Mouse (Mus musculus) heart, postnatal 4 days (tissue): ENCODE data around the gene Olfr1359. TPM values are rescaled to one million over a fixed set of nuclear protein-coding genes. Genes with fewer than 3 reads are reported as not detected.
"Not testable (repeated sequence)": the region's sequence is repeated elsewhere in the genome, so short reads cannot be mapped to it uniquely, and the experiment has no call there.

Experiments
- DNase-seq: peaks from one replicate; pipeline ENCODE4 v3.0.0; 2021
- total RNA-seq, 2 experiments: library from RNA; stranded (reverse); gene quantifications; 2 replicates each; pipeline ENCODE4 v1.2.3; 2021

The Olfr1359 gene
- not detected for total RNA-seq

DNA sequence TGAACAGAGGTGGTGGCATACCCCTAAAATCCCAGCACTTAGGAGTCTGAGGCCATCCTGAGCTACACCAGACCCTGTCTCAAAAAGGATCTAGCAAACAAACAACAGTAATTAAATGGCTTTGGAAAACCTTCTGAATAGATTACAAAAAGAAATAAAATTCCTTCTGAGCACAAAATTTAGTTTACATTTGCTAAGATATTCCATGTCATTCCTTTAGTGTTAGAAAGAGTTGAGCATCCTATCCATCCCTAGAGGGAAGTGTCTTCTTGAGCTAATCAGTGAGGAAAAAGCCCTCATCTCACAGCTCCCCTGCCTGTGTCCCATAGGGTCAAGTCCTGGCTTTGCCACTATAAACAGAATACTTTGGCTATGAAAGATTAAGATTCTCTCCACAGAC is at the start of gene Olfr1359:
Gene Olfr1359, plus strand, starts transcription at position 301 of the 400 bp plus-strand sequence.
- no peak for DNase-seq

DNA sequence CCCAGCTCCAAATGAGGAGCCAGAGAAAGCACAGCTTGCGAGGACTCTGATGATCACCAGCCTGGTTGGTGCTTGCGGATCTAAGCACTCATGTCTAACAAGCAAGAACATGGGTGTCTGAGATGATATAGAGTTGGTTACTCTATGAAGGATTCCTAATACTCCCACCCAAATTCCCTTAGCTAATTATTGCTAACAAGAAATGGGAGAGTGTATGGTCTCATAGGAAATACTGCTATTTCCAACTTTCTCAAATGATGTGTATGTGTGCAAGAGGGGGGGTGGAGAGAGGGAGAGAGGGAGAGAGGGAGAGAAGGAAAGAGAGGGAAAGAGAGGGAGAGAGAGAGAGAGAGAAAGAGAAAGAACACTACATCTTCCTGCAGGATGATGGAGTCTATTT is 34.6 kb upstream of the Olfr1359 start, which contains the start of gene Olfr1361:
Gene Olfr1361, minus strand, starts transcription at position 101 of the 400 bp plus-strand sequence.
- no peak for DNase-seq

DNA sequence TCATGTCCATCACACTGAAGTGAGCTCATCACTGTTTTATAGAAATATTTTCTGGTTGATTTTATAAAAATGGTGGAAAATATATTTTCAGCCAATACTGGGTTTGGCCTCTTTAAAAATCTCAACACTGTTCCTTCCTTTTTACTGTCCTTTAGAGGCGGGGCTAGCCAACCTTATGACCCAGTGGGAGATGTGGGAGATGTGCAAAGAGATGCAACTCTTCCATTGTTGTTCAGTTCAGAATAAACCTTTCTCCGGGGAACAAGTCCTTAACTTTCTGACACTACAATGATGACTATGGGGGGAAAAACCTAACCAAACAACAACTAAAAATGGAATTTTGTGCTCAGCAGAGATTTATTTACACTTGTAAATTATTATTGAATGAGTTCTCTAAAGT is 20.6 kb upstream of the Olfr1359 start, which contains the start of gene Olfr1360:
Gene Olfr1360, minus strand, starts transcription at position 101 of the 400 bp plus-strand sequence.
- DNase-seq, result no peak

DNA sequence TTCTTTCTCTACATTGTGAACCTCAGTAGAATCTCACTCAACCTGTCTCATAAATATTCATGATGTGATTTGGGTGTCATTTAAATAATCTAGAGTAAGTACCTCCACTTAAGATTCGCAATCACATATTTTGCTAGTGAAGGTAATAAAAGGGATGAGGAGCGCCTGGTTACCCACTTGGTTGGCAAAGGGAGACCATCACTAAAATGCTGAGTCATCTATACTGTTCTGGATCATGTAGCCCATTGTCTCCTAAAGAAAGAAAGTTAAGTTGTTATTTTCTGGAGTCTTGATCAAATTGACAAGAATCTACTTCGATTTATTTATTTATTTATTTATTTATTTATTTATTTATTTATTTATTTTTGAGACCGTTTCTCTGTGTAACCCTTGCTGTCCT is 8.8 kb downstream of the Olfr1359 start:
- no peak for DNase-seq

DNA sequence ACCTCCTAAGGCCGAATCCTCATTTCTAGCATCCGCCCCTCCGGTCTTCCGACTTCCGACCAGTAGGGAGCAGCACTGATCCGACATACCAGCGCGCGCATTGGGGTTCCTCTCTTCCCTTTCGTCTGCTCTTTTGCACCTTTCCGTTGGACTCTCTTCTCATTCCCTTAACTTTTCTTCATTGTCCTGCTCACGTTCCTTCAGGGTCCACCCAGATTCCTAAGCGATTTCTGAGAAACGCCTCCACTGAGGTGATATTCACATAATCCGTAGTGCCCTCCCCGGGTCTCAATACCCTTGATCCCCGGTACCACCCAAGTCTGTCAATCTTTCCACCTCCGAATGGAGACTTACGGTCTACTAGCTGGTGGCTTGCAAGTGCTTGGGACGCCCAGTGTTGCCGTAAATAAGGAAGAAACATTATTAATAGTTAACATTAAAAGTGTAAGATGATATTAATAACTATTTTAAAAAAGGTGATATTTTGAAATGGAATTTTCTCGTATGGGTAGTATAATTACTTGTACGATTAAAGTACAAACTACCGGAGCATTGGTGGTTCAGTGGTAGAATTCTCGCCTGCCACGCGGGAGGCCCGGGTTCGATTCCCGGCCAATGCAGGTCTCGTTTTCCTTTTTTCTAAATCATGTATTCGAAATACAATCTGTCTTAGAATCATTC is 12.3 kb downstream of the Olfr1359 start:
- DNase-seq, result peak; percentile 92

DNA sequence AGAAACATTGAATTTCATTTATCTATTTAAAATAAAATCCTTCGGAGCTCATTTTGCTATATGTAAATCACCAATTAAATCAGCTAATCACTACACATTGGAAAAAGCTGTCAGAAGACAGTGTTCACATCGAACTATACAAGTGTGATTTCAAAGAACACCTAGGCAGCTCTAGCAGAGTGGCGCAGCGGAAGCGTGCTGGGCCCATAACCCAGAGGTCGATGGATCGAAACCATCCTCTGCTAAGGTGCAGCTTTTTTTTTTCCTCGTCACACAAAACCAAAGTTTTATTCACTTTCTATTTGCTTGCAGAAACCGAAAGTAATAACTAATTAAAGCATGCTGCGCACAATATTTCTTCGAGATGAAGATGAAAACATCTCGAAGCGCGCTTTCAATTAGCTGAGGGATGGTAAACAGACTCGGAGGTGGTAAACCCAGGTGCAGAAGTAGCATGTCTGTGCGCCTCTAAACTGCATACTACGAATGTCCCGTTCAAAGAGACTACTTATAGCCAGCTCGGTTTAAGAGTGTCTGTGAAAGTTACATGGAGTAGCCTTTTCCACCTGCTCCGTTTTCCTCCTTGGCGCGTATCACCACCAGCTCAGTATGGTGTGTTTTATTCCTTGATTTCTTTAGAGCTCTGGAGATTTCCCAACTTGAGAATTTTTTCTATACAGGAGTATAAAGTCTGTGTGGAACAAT is 13.1 kb downstream of the Olfr1359 start:
- DNase-seq, result peak; percentile 84

DNA sequence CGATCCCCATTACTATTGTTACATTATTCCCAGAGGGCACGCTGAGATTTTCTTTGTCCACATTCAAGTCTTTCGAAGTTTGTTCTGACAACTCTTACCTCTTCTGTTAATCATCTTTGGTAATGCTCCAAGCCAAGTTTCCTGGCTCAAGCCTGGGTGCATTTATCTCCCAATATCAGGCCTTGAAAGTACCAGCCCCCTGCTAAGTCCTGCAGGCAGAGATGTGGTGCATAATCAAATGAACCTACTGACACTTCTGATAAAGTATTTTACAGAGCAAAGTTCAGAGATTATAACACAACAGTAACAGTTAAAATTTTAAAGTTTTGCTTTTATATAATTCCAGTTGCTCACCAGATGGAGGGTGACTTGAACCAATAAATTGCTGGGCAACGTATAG is 13.8 kb downstream of the Olfr1359 start:
- DNase-seq, result no peak

DNA sequence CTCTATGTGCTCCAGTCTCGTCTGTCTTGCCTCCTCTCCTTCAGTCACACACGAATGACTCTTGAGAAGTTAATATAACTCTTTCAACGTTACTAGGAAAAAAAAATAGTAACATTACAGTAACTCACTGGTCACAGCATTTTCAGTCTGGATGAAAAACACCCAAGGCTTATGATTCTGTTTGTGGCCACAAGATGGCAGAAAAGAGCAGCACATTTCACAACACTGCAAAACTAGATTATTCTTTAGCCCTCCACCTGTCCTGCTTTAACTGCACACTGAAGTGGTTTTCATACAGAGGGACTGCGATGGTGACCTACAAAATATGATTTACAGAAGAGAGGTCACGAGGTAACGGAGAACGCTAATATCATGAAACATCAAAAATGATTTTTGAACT is 16.8 kb downstream of the Olfr1359 start:
- peak; percentile 71 for DNase-seq

DNA sequence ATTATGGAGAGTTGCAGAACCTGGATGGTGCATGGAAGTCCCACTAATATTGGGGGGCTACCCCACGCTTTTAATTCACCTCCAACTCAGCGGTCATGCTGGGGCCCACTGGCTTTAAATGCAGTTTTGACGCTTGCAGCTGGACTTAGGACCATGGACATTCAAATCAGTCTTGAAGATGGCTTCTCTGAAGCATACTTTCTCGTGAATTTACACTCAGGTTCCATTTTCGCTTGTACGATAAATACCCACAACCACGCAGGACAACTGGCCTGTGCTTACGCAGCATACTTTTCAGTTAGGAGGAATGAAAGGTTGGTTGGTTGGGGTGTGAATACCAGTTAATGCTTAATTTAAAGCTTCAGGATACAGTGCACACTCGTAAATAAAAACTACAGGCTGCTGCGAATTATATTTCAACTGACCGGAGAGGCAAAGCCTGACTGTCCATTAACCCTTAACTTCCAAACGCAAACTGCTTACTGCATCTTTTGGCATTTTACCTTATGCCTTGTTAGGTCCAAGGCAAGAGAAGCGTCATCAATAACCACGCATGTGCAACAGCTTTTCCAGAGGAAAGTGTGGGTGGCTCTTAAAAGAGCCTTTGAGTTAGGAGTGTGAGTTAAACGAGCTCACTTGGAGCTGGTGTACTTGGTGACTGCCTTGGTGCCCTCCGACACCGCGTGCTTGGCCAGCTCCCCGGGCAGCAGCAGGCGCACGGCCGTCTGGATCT is 17.4 kb downstream of the Olfr1359 start:
- DNase-seq, result no peak

DNA sequence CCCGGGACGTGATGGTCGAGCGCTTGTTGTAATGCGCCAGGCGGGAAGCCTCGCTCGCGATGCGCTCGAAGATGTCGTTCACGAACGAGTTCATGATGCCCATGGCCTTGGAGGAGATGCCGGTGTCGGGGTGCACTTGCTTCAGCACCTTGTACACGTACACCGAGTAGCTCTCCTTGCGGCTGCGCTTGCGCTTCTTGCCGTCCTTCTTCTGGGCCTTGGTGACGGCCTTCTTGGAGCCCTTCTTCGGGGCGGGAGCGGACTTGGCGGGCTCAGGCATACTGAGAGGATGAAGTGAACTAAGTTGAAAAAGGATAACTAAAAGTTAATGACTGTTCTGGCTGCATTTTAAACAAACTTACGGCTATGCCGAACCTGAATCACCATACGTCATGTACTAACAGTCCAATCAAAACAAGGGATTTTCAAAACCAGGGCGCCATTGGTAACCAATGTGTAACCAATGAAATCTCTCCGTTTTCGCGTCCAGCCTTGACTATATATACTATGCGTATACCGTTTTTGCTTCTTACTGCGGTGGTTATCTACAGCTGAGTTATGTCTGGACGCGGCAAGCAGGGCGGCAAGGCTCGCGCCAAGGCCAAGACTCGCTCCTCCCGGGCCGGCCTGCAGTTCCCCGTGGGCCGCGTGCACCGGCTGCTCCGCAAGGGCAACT is 18.1 kb downstream of the Olfr1359 start, which contains the start of the genes Hist1h2bl and Hist1h2ai:
Gene Hist1h2bl, minus strand, starts transcription at position 280 of the 676 bp plus-strand sequence.
Gene Hist1h2ai, plus strand, starts transcription at position 559 of the 676 bp plus-strand sequence.
- DNase-seq, result peak; percentile 74

DNA sequence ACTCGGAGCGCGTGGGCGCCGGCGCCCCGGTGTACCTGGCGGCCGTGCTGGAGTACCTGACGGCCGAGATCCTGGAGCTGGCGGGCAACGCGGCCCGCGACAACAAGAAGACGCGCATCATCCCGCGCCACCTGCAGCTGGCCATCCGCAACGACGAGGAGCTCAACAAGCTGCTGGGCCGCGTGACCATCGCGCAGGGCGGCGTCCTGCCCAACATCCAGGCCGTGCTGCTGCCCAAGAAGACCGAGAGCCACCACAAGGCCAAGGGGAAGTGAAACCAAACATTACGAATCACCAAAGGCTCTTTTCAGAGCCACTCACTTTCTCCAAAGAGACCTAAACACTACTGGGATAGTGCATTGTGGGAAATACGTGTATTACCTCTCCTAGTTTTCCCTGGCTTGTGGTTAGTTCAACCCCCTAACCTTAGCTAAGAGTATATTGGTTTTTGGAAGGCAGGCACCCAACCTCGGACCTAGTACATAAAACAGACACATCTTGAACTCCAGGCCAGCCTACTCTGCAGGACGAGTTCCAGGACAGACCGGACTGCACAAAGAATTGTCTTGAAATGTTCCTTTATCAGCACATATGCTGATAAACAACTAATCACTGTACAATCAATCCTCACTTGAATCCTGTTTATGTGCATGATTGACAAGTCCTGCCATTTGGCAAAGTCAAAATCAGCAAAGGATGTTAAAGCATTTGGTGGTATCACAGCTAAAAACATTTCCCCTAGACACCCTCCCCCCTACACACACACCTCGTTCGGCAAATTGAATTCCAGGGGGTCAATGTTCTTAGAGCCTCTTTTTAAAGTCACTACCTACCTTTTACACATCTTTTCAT is 18.9 kb downstream of the Olfr1359 start:
- peak; percentile 12 for DNase-seq

DNA sequence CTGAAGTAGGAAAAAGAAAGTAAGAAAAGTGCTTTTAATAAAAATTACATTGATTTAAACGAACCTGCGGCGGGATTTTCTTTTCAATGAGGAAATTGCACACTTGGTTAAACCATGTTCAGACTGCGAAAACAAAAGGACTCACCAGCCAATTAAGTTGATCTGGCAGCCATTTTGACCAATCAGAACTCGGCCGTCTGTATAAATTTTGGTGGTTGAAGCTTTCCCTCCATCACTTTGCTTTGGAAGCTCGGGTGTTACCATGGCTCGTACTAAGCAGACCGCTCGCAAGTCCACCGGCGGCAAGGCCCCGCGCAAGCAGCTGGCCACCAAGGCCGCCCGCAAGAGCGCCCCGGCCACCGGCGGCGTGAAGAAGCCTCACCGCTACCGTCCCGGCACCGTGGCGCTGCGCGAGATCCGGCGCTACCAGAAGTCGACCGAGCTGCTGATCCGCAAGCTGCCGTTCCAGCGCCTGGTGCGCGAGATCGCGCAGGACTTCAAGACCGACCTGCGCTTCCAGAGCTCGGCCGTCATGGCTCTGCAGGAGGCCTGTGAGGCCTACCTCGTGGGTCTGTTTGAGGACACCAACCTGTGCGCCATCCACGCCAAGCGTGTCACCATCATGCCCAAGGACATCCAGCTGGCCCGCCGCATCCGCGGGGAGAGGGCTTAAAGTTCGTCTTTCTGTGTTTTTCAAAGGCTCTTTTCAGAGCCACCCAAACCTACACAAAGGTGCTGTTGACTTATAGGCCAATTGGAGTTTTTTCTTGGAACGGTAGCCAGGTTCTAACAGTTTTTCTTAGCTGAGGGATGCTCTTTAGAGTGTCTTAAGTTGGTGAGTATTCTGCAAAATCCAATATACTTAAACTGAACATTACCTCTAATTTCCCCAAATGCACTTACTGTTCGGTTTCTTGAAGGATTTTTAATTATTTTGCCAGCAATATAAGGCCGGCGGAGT is 19.8 kb downstream of the Olfr1359 start, which contains the start of gene Hist1h3h:
Gene Hist1h3h, plus strand, starts transcription at position 263 of the 961 bp plus-strand sequence.
- DNase-seq, result peak; percentile 84

DNA sequence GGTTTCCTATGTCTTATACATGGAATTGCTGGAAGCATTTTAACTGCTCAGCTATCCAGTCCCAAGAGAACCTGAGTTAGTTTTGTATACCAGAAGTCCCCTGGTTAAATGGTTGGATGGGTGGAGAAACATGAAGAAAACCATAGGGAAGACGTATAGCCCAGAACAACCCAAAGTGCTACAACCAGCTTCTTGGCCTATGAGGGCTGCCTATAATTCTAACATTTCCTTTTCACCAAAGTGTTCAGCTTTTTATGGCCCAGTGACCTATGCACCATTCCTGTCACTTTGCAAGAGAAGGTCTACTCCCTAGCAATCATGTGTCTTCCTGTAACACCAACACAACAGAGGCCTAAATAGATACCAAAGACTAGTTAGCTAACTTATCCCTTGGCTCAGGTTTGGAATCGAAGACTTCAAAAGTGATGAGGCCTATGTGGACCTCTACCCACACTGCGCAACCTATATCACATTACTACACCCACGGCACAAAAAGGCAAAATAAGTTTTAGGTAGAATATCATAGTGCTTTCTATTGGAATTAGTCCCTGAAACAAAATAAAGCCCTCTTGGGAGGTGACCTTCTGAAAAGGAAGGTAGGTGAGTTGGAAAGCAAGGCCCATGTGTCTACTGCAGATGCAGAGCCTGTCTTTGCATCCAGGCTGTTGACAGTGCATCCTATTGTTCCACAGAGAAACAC is 20.6 kb downstream of the Olfr1359 start:
- no peak for DNase-seq

DNA sequence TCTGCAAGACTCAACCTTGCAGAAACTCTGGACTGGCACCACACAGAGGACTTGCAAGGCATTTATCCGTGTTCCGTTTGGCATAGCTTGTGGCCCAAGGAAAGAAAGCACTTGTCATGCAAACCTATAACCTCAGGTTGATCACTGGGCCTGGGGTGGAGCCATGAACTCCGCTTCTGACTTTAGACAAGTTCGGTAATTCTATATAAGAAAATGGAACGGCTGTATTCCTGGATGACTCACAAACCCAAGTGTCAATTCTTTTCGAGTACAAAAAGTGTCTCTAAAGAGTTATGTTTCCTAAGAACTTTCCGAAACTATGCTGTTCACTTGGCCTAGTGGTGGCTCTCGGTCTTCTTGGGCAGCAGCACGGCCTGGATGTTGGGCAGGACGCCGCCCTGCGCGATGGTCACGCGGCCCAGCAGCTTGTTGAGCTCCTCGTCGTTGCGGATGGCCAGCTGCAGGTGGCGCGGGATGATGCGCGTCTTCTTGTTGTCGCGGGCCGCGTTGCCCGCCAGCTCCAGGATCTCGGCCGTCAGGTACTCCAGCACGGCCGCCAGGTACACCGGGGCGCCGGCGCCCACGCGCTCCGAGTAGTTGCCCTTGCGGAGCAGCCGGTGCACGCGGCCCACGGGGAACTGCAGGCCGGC is 23.3 kb downstream of the Olfr1359 start:
- DNase-seq, result not testable (repeated sequence)

DNA sequence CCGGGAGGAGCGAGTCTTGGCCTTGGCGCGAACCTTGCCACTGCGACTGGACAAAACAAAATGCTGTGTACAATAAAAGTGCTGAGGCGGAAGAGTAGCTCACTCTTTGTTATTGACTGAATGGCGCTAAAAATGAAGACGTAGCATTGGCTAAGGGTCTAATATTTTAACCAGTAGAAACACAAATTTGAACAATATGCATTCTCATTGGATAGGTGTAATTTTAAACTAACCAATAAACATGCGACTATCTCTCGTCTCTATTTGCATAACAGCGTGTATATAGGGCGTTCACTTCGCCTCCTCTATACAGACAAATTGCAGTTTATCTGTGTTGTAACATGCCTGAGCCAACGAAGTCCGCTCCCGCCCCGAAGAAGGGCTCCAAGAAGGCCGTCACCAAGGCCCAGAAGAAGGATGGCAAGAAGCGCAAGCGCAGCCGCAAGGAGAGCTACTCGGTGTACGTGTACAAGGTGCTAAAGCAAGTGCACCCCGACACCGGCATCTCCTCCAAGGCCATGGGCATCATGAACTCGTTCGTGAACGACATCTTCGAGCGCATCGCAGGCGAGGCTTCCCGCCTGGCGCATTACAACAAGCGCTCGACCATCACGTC is 24.0 kb downstream of the Olfr1359 start, which contains the start of gene Hist1h2bm:
Gene Hist1h2bm, plus strand, starts transcription at position 288 of the 616 bp plus-strand sequence.
- peak; percentile 53 for DNase-seq

DNA sequence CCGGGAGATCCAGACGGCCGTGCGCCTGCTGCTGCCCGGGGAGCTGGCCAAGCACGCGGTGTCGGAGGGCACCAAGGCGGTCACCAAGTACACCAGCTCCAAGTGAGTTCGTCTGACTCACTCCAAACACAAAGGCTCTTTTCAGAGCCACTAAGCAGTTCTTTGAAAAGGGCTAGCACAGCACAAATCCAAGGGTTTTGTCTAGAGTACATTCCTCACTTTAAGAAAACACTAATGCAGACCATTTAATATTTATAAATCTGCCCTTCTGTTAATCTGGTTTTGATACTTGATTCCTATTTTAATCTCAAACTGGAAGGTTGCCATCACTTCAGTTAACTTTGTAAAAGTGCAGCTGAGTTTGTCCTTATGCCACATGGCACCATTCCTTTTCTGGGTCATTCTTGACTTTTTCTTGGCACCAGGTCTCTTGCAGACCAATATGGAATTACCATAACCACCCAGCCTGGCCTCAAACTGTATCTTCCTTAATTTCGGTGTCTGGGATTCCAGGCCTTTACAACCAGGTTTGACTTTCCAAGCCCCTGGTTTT is 24.5 kb downstream of the Olfr1359 start:
- no peak for DNase-seq

DNA sequence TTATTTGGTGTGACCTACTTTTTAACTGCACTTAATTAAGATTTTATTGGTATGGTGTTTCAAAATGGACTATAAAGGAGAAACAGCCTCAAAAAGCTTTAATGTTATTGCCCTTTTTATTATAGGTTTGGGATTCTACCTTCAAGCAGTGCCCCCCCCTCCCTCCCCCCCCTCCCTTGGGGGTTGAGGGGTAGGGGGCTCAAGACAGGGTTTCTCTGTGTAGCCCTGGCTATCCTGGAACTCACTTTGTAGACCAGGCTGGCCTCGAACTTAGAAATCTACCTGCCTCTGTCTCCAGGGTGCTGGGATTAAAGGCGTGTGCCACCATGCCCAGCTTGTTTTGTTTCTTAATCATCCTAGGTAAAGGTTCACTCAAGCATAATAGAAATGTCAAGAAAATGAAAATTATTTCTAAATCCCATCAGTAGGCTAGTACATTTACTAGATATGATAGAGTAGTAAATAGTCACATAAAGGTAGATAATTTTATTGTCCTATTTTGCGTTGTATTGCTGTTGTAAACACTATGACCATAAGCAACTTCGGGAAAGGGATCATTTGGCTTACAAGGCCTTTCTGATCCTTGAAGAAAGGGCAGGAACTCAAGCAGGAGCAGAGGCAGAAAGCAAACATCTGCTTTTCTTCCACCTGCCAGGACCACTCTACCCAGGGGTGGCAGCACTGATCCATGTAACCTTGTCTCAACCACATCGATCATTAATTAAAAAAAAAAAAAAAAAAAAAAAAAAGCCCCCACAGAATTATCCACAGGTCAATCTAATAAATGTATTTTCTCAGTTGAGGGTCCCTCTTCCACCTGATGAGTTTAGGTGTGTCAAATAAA is 25.3 kb downstream of the Olfr1359 start:
- no peak for DNase-seq
